Mouse (Mus musculus) monocyte, adult 5-6 weeks (primary cell): ENCODE results near the gene Rhox9. TPM values are rescaled to one million over a fixed set of nuclear protein-coding genes. Genes with fewer than 3 reads are reported as not detected.
"Not testable (repeated sequence)": the region's sequence is repeated elsewhere in the genome, so short reads cannot be mapped to it uniquely, and the experiment has no call there.

Source experiments
- ATAC-seq: fragments of 153-309, 156-312 bp; replicated peaks from 2 replicates; pipeline ENCODE4 v1.8.0; 2017; ENCODE audit warnings: mild to moderate bottlenecking; ENCODE audit not compliant: low TSS enrichment, insufficient number of reproducible peaks, severe bottlenecking, poor library complexity, low FRiP score
- total RNA-seq: library from RNA; stranded (forward); fragments of 200-1000, 200-491, 200-594 nt; gene quantifications from 3 replicates; pipeline ENCODE4 v1.2.3, GENCODE M21; 2017

Gene Rhox9
- not detected in 3 replicates for total RNA-seq

DNA sequence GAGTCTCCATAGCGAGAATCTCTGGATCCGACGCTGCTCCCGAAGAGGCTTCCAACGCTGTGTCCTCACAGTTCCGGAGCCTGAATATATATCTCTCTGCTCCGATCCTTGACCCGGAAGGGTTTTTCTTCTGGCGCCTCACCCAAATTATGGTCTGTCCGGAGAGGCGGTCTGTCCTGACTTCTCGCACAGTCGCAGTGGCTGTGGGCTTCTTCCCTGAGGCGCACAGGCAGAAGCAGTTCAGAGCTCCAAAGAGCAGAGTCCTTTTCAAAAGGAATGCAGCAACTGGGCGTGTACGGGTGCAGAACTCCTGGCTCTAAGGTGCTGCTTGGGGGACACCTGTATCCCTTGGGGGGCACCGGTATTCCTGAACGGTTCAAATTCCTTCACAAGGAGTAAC lies at the start of gene Rhox9:
Rhox9 (minus strand) TSS at position 101 of the 400 bp plus-strand sequence.
- ATAC-seq: not testable (repeated sequence)

DNA sequence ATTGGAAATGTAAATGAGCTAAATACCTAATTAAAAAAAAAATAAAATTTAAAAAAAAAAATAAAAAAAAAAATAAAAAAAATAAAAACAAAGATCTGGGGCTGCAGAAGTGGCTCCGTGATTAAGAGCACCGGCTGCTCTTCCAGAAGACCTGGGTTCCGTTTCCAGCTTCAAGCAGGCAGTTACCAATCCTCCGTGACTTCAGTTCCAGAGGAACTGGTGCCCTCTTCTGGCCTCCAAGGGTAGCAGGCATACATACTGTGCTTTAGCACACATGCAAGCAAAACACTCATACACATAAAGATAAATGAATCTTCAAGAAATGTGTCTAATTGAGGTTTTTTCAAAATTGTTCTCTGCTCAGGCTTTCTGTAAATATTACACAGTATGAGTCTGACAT lies 14.7 kb upstream of the Rhox9 start:
- no peak for ATAC-seq

- ATAC-seq: no peak
These were observed 7.0 kb upstream of the Rhox9 start for GRCm38 (mm10) chrX:37908581-37908980.

DNA sequence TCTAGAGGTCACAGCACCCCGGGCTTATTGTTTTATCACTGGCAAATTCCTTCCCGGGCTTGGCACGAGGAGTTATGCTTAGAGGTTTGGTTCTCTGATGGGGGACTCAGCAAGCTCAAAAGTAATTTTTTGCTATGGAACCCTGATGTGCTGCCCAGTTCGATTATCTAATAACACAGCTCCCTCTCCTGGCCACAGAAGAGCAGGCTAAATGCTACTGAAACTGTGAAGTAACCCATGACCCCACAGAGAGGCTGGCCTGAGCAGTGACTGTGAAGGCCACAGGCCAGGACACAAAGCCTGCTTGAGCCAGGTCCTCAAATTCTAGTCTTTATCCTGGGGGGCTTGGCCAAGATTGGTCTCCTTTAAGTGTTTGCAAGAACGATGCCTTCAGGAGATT lies 2.2 kb upstream of the Rhox9 start:
- no peak for ATAC-seq

- not testable (repeated sequence) for ATAC-seq
These were observed 4.4 kb downstream of the Rhox9 start, which contains the start of gene Rhox7b for GRCm38 (mm10) chrX:37897132-37897531. Gene Rhox7b (minus strand): TSS chrX:37897232.

- ATAC-seq: no peak
These were observed 22.7 kb downstream of the Rhox9 start, which contains the start of gene Rhox8 for GRCm38 (mm10) chrX:37878844-37879243. Gene Rhox8 (minus strand): TSS chrX:37878944.

- no peak for ATAC-seq
These were observed 29.9 kb downstream of the Rhox9 start for GRCm38 (mm10) chrX:37871641-37872040.

Other genes with a start within 250 kb of the Rhox9 start
- not detected in 3 replicates for gene Rhox3h, start 233.0 kb downstream of the Rhox9 start, total RNA-seq
- not detected in 3 replicates for gene Rhox2h, start 228.5 kb downstream of the Rhox9 start, total RNA-seq
- not detected in 3 replicates for gene Rhox5, start 96.9 kb downstream of the Rhox9 start, total RNA-seq
- gene Rhox6, start 74.9 kb downstream of the Rhox9 start, total RNA-seq: not detected in 3 replicates
- not detected in 3 replicates for gene Rhox7a, start 70.1 kb downstream of the Rhox9 start, total RNA-seq
- not detected in 3 replicates for gene Rhox8, start 22.8 kb downstream of the Rhox9 start, total RNA-seq
- not detected in 3 replicates for gene Rhox7b, start 4.5 kb downstream of the Rhox9 start, total RNA-seq
- not detected in 3 replicates for gene Btg1-ps1, start 117.0 kb upstream of the Rhox9 start, total RNA-seq
- not detected in 3 replicates for gene Btg1-ps2, start 141.3 kb upstream of the Rhox9 start, total RNA-seq
- gene Rhox10, start 164.7 kb upstream of the Rhox9 start, total RNA-seq: not detected in 3 replicates
- not detected in 3 replicates for gene Rhox11, start 183.4 kb upstream of the Rhox9 start, total RNA-seq
- gene Rhox12, start 209.1 kb upstream of the Rhox9 start, total RNA-seq: not detected in 3 replicates
- not detected in 3 replicates for gene Rhox13, start 219.4 kb upstream of the Rhox9 start, total RNA-seq